Mouse (Mus musculus) heart, postnatal 14 days (tissue): ENCODE measurements at regions not wholly inside any gene's neighbourhood (a gene's known extent, or its start where the extent isn't known, plus 50 kb on each side); places are given as distances from the start of the nearest gene placed in this dataset.
"Not testable (repeated sequence)": the region's sequence is repeated elsewhere in the genome, so short reads cannot be mapped to it uniquely, and the experiment has no call there.

ENCODE experiments used
- DNase-seq, 2 experiments: peaks; one replicate each; pipeline ENCODE4 v3.0.0; 2021 to 2022
- intact Hi-C: fragments of 180-260 bp; cut with DNase I; formaldehyde crosslinking; loops from one replicate; pipeline ENCODE4 v1.15.1; 2025

GRCm38 (mm10) chr13:104549016-104549415 lies 243.3 kb upstream of the Srek1ip1 start:
- no peak for DNase-seq
- intact Hi-C loops = no loop called here

GRCm38 (mm10) chr13:104553329-104553728 lies 239.0 kb upstream of the Srek1ip1 start:
- intact Hi-C loops = no loop called here
- no peak for DNase-seq

GRCm38 (mm10) chr13:104556609-104557008 lies 235.7 kb upstream of the Srek1ip1 start:
- intact Hi-C loops, DNase-seq: not testable (repeated sequence)

- DNase-seq = no peak
- intact Hi-C loops = no loop called here
Measured at GRCm38 (mm10) chr13:104559876-104560275, 232.4 kb upstream of the Srek1ip1 start.

GRCm38 (mm10) chr13:104560500-104561114 lies 231.7 kb upstream of the Srek1ip1 start:
- intact Hi-C loops = no loop called here
- peak in 1 of 2 experiments; percentile 12 for DNase-seq

- intact Hi-C loops = loop anchor here (2.0 kb wide), 1 partner anchor 24 kb away; no protein-coding TSS in a partner anchor
- no peak for DNase-seq
Measured at GRCm38 (mm10) chr13:104562536-104562935, 229.7 kb upstream of the Srek1ip1 start.

- intact Hi-C loops = loop anchor here (2.0 kb wide), 1 partner anchor 24 kb away; no protein-coding TSS in a partner anchor
- DNase-seq = no peak
Measured at GRCm38 (mm10) chr13:104563019-104563418, 229.3 kb upstream of the Srek1ip1 start.

- no peak for DNase-seq
- intact Hi-C loops = loop anchor here (2.0 kb wide), 1 partner anchor 23 kb away; no protein-coding TSS in a partner anchor
Measured at GRCm38 (mm10) chr13:104563889-104564288, 228.4 kb upstream of the Srek1ip1 start.

- DNase-seq = no peak
- intact Hi-C loops = no loop called here
Measured at GRCm38 (mm10) chr13:104569765-104570164, 222.5 kb upstream of the Srek1ip1 start.

GRCm38 (mm10) chr13:104572236-104572635 lies 220.0 kb upstream of the Srek1ip1 start:
- no peak for DNase-seq
- intact Hi-C loops = no loop called here

- no peak for DNase-seq
- intact Hi-C loops = no loop called here
Measured at GRCm38 (mm10) chr13:104574396-104574795, 217.9 kb upstream of the Srek1ip1 start.

- intact Hi-C loops = no loop called here
- no peak for DNase-seq
Measured at GRCm38 (mm10) chr13:104576188-104576789, 216.0 kb upstream of the Srek1ip1 start.

- intact Hi-C loops = no loop called here
- no peak for DNase-seq
Measured at GRCm38 (mm10) chr13:104577856-104578255, 214.4 kb upstream of the Srek1ip1 start.

GRCm38 (mm10) chr13:104580686-104581350 lies 211.5 kb upstream of the Srek1ip1 start:
- intact Hi-C loops = no loop called here
- no peak for DNase-seq
